Mouse (Mus musculus) ES-E14 (cell line): ENCODE measurements around the gene Arap2. TPM values are rescaled to one million over a fixed set of nuclear protein-coding genes. Genes with fewer than 3 reads are reported as not detected.
A peak's percentile ranks its signal among the peaks of the same experiment; 100 is the strongest.

Experiments
- DNase-seq: peaks from one replicate; pipeline ENCODE4 v3.0.0-alpha.2; 2013; ENCODE audit warnings: low read depth, low spot score
- H3K27ac ChIP-seq: 2 replicates; pipeline ENCODE4 v1.5.1; 2012; ENCODE audit warnings: low read depth, mild to moderate bottlenecking, low read length, moderate library complexity, mixed read lengths; ENCODE audit not compliant: poor library complexity, insufficient read depth, severe bottlenecking
- H3K36me3 ChIP-seq: 2 replicates; pipeline ENCODE4 v1.6.1; 2012; ENCODE audit warnings: mild to moderate bottlenecking, low read length, moderate library complexity, mixed read lengths; ENCODE audit not compliant: control insufficient read depth, poor library complexity, insufficient read depth, severe bottlenecking
- H3K4me1 ChIP-seq, 2 experiments: fragments of 150-350 bp in 1 of 2; sonication (generic) in 1 of 2; 2 replicates each; pipeline ENCODE4 v1.6.1; 2012; ENCODE audit warnings: low read length in 2 of 2, mild to moderate bottlenecking in 1 of 2, mixed read lengths in 1 of 2; ENCODE audit not compliant: control insufficient read depth in 2 of 2, insufficient read depth in 2 of 2, poor library complexity in 1 of 2
- H3K4me3 ChIP-seq, 2 experiments: fragments of 150-350 bp in 1 of 2; sonication (generic) in 1 of 2; 2 replicates each; pipeline ENCODE4 v1.5.1; 2012; ENCODE audit warnings: low read length in 2 of 2, low read depth in 1 of 2, mild to moderate bottlenecking in 1 of 2, mixed read lengths in 1 of 2; ENCODE audit not compliant: insufficient read depth in 1 of 2, poor library complexity in 1 of 2, severe bottlenecking in 1 of 2
- H3K9ac ChIP-seq: 2 replicates; pipeline ENCODE4 v1.6.1; 2012; ENCODE audit warnings: low read depth, mild to moderate bottlenecking, low read length, mixed read lengths; ENCODE audit not compliant: poor library complexity, insufficient read depth, severe bottlenecking
- H3K9me3 ChIP-seq: fragments of 150-350 bp; sonication (generic); 2 replicates; pipeline ENCODE4 v1.6.1; 2012; ENCODE audit warnings: low read depth, mild to moderate bottlenecking, low read length; ENCODE audit not compliant: control insufficient read depth, insufficient read depth
- CHD2 ChIP-seq: IDR thresholded peaks from 2 replicates; pipeline ENCODE4 v1.6.1; 2014; ENCODE audit warnings: mild to moderate bottlenecking, low read depth, low read length, inconsistent platforms
- HCFC1 ChIP-seq: IDR thresholded peaks from 2 replicates; pipeline ENCODE4 v1.6.1; 2012; ENCODE audit warnings: low read length, inconsistent platforms, borderline replicate concordance; ENCODE audit not compliant: insufficient read depth
- MAFK ChIP-seq: IDR thresholded peaks from 2 replicates; pipeline ENCODE4 v1.6.1; 2014; ENCODE audit warnings: mild to moderate bottlenecking, low read depth, low read length, inconsistent platforms; ENCODE audit not compliant: insufficient read depth
- ZC3H11A ChIP-seq: IDR thresholded peaks from 2 replicates; pipeline ENCODE4 v1.6.1; 2012; ENCODE audit warnings: low read depth, mild to moderate bottlenecking, inconsistent platforms, low read length, borderline replicate concordance
- ZNF384 ChIP-seq: IDR thresholded peaks from 2 replicates; pipeline ENCODE4 v1.6.1; 2012; ENCODE audit warnings: low read depth, low read length, inconsistent platforms
- in situ Hi-C, 2 experiments: fragments of 600-800 bp; cut with MboI; formaldehyde crosslinking; loops; one replicate each; pipeline ENCODE4 v1.15.1; 2025; ENCODE audit warnings: low sequenced_read_pairs in 2 of 2, inconsistent platforms in 1 of 2; ENCODE audit not compliant: unreplicated experiment in 2 of 2
- total RNA-seq: library from RNA; depleted of rRNA; stranded (reverse); fragments of 300-350 nt; gene quantifications from 2 replicates; pipeline ENCODE4 v1.2.3, GENCODE M21; 2012; rRNA removed

The Arap2 gene
- total RNA-seq = 11.1 and 19.5 TPM in 2 replicates

DNA sequence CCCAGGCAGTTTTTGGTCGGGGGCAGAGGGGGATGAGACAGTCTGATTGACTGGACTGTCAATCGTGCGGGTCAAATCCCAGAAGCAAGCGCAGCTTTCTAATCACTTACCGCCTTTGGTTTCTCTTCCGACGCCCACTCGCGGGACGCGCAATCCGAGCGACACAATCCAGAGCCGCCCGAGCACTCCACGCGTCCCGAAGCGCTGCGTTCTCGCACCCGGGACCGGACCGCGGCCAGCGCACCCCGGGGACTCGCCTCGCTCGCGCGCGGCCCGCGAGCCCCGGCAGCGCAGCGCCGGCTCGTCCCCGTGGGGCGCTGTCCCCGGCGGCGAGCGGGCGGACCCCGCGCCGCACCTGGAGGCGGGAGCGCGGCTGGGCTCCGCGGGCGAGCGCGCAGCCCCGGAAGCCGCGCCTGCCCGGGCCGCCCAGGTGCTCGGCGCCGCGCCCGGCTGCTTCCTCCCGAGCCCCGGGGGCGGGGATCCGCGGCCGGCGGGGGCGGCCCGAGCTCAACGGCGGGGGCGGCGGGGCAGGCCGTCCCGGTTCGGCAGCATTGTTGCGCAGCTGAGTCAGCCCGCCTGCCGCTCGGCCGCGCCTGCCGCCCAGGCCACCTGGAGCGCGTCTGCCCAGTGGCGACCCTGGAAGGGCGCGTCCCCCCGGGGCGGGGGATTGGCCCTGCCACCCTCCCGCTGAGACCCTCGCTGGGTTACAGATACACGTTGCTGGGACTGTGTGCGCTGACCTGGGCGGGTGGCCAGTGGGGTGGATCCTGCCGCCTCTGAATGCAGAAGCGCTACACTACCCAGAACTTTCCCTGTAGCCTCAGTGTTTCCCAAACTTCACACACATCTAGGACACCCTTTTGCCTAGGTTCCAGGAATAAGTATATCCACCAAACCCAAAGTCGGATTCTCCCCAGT, at the start of gene Arap2:
Arap2 (minus strand) TSS at position 376 of the 918 bp plus-strand sequence.
- Histone ChIP-seq H3K4me3 (peak within 1 kb of the TSS; percentile 88 to 89), H3K36me3 (no peaks in the 10 kb centered on the region), H3K9me3 (no peaks in the 10 kb centered on the region), H3K9ac (peak within 1 kb of the TSS; percentile 82), H3K27ac (peak within 1 kb of the TSS; percentile 60), H3K4me1 (peaks cover 2 to 3% of the 10 kb centered on the region in 2 experiments; a peak in 1 of 4 replicates)
- no peak for TF ChIP-seq MAFK
- no peak for TF ChIP-seq ZC3H11A
- TF ChIP-seq CHD2 = no peak
- no peak for TF ChIP-seq HCFC1
- no peak for TF ChIP-seq ZNF384
- no peak for DNase-seq
- in situ Hi-C loops = no loop called here

DNA sequence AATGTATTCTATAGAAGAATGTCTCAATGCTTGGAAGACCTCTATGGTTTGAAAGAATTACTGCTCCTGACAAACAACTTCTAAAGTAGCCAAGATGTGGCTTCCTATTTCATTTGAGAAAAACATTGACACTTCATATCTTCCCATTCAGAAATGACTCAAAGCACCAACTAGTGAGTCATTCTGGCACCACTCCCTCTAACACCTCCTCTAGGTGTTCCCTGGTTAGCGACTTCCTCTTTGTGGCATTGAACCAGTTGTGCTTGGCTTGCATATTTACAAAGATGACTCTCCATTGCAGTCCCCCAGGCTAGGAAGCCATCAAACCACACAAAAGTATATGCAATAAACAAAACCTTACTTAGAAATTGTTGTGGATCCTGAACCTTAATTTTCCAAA, 49.8 kb upstream of the Arap2 start:
- TF ChIP-seq MAFK = no peak
- no peak for TF ChIP-seq HCFC1
- no peak for TF ChIP-seq ZNF384
- no peak for TF ChIP-seq CHD2
- no peak for TF ChIP-seq ZC3H11A
- Histone ChIP-seq H3K4me3 (no peak overlapping the region), H3K4me1 (no peaks in the 10 kb centered on the region), H3K36me3 (no peaks in the 10 kb centered on the region), H3K9me3 (no peaks in the 10 kb centered on the region), H3K27ac (no peak overlapping the region), H3K9ac (no peak overlapping the region)
- no peak for DNase-seq
- in situ Hi-C loops = no loop called here

DNA sequence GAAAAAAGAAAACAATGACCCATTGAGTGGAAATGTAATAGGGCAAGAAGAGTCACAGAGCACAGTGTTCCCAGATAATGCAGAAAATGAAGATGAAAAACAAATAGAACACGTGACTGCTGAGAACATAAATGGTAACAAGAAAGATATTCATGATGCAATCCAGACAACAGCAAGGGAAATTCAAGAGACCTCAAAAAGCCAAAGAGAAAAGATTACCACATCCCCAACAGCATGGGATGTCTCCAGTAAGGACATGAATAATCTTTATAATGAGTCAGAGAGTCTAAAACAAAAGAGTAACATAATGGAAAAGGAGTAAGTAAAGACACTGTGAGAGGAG, 48.1 kb upstream of the Arap2 start:
- Histone ChIP-seq H3K9ac (no peak overlapping the region), H3K27ac (no peak overlapping the region), H3K36me3 (no peaks in the 10 kb centered on the region), H3K9me3 (no peaks in the 10 kb centered on the region), H3K4me3 (no peak overlapping the region), H3K4me1 (no peaks in the 10 kb centered on the region)
- DNase-seq = no peak
- in situ Hi-C loops = no loop called here
- TF ChIP-seq ZNF384 (no peak), MAFK (no peak), HCFC1 (no peak), ZC3H11A (no peak), CHD2 (no peak)

DNA sequence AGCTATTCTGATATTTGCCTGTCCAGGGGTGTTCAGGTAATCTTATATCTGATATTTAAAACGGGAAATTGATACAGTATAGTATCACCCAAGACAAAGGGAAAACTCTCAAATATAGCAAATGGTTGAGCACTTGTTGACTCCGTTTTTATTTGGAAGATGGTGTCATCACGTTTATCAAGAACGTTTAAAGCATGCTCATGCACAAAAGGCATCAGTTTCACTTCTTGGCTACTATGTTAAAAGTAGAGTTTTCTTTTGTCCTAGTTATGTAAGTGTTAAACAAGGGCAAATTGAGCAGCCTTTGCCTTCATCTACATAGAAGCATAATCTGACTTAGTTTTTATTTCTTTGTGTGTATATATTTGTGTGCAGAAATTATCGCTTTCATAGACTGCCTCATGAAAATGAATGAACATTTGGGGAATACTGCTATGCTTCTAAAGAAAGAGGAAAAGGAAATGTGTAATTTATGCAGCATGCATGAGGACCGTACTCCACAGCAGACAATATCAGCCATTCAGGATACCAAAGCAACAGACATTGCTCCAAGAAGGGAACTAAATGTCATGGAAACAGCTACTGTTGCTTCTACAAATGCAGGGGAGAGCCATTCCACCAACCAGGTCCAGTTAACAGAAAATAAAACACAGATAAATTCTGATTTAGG, 47.6 kb upstream of the Arap2 start, which contains the start of gene Dthd1:
Dthd1 (plus strand) TSS at position 422 of the 670 bp plus-strand sequence.
- Histone ChIP-seq H3K27ac (no peak within 1 kb of the TSS), H3K9me3 (no peaks in the 10 kb centered on the region), H3K36me3 (no peaks in the 10 kb centered on the region), H3K4me1 (no peaks in the 10 kb centered on the region), H3K9ac (no peak within 1 kb of the TSS), H3K4me3 (no peak within 1 kb of the TSS)
- TF ChIP-seq MAFK (no peak), CHD2 (no peak), ZNF384 (no peak)
- in situ Hi-C loops = no loop called here
- no peak for DNase-seq
